ENCODE assay signal across 8 mouse cellular contexts in the genomic region with DNA sequence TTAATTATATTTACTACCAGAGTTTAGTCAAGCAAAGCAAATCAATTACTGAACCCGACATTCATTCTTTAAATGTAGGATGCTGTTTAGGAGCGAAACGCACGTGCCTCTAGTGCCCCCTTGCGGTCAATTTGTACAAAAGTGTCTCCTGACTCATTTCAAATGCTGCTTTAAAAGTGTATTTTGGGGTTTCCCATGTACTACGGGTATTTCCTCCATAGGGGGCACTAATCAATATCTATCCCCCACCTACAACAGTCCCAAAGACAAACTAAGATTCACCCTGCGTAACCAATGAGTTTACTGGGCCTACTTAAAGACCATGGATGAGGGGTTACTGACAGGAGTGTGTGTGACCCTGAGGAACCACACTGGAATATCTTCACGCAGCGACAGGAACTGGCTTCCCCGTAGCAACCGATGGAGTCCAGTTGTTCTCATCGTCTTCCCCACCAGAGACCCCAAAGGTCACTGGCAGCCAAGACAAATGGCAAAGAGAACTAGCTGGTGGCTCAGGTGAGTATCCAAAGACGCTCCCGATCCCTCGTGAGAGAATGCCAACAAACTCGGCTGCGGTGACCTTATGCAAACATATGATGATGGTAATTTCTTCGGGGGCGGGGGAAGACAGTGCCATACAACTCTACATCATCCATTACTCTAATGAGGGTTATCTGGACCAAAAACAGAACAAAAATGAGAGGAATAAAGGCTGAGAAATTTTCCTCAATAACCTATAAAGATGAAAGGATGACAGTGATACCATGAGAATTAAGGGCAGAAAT. TPM values are rescaled to one million over a fixed set of nuclear protein-coding genes. Genes with fewer than 3 reads are reported as not detected.
DNase-seq lines count a peak whose midpoint lies in the region; ATAC-seq and TF ChIP-seq lines count a peak whose summit lies in the region.

No protein-coding gene starts in this region.

- H3K4me3 ChIP-seq in gastrocnemius, adult 2 months, result no peak overlapping the region
- H3K4me3 ChIP-seq in intestine, postnatal 0 days (ENCODE audit: low read depth, low read length), result no peak overlapping the region
- H3K4me3 ChIP-seq in midbrain, embryonic 14.5 days (replicated peaks; ENCODE audit: low read depth, low read length), result no peak overlapping the region
- no peak overlapping the region for H3K4me3 ChIP-seq in spleen, adult 2 months (ENCODE audit: extremely low read depth, insufficient read depth, insufficient read length)

- 51% methylated on average over 19 of the region's 19 CpGs for WGBS in intestine, postnatal 0 days
- WGBS in midbrain, embryonic 14.5 days, result 57% methylated on average over 19 of the region's 19 CpGs
- 61% methylated on average over 19 of the region's 19 CpGs for WGBS in spleen, adult 2 months

- TF ChIP-seq POLR2A in spleen, adult 2 months (IDR thresholded peaks at IDR 0.05; ENCODE audit: low read depth, low read length), result no peak

- H3K9ac ChIP-seq in intestine, postnatal 0 days (ENCODE audit: low read depth, low read length), result no peak overlapping the region
- H3K9ac ChIP-seq in midbrain, embryonic 14.5 days (replicated peaks; ENCODE audit: low read length), result no peak overlapping the region

- peak; percentile 22; the same call in 1 of the 2 replicates for ATAC-seq in intestine, postnatal 0 days
- peak; percentile 67; the same call in 1 of the 2 replicates for ATAC-seq in midbrain, embryonic 14.5 days (ENCODE audit: low FRiP score, low TSS enrichment)

- H3K27me3 ChIP-seq in intestine, postnatal 0 days (replicated peaks; ENCODE audit: control insufficient read depth, insufficient read depth, low read length), result no peaks in the 10 kb centered on the region
- no peaks in the 10 kb centered on the region for H3K27me3 ChIP-seq in midbrain, embryonic 14.5 days (ENCODE audit: control insufficient read depth, insufficient read depth, low read length)
- no peaks in the 10 kb centered on the region for H3K27me3 ChIP-seq in spleen, adult 2 months (ENCODE audit: control insufficient read depth, insufficient read depth, low read length)

- intact Hi-C loops in heart, postnatal 25 days (cut with DNase I), result loop anchor here (1.0 kb wide), 2 partner anchors 334 to 373 kb away; no protein-coding TSS in a partner anchor
- intact Hi-C loops in gastrocnemius, adult 2 months (cut with DNase I), result loop anchor here (2.0 kb wide), 2 partner anchors 334 to 372 kb away; no protein-coding TSS in a partner anchor
- intact Hi-C loops in left cerebral cortex, postnatal 25 days (cut with DNase I), result loop anchor here (2.0 kb wide), 1 partner anchor 372 kb away; no protein-coding TSS in a partner anchor

- peak; percentile 58 for DNase-seq in heart, adult 11 months
- no peak for DNase-seq in heart, postnatal 25 days (ENCODE audit: low spot score)
- DNase-seq in cerebellum, postnatal 10 days, result peak; percentile 89 to 93
- DNase-seq in gastrocnemius, adult 2 months, result peak; percentile 72
- peak; percentile 62 to 73 for DNase-seq in left cerebral cortex, postnatal 25 days (ENCODE audit: low spot score in 2 of 2)
- DNase-seq in midbrain, embryonic 14.5 days, result peak; percentile 95
- peak; percentile 69 to 71 for DNase-seq in spleen, adult 2 months (ENCODE audit: low read depth in 1 of 2, low spot score in 2 of 2)

- H3K4me1 ChIP-seq in intestine, postnatal 0 days (replicated peaks; ENCODE audit: control insufficient read depth, insufficient read depth, low read length), result no peaks in the 10 kb centered on the region
- no peaks in the 10 kb centered on the region for H3K4me1 ChIP-seq in midbrain, embryonic 14.5 days (ENCODE audit: control insufficient read depth, insufficient read depth, low read length)
- H3K4me1 ChIP-seq in spleen, adult 2 months (ENCODE audit: control insufficient read depth, insufficient read depth, insufficient read length), result no peaks in the 10 kb centered on the region

- no peak overlapping the region for H3K27ac ChIP-seq in gastrocnemius, adult 2 months
- no peak overlapping the region for H3K27ac ChIP-seq in intestine, postnatal 0 days (ENCODE audit: low read depth, low read length)
- no peak overlapping the region for H3K27ac ChIP-seq in midbrain, embryonic 14.5 days (replicated peaks; ENCODE audit: low read depth, low read length)
- no peak overlapping the region for H3K27ac ChIP-seq in spleen, adult 2 months (ENCODE audit: insufficient read depth, low read length)

- peak; percentile 91 for TF ChIP-seq CTCF in gastrocnemius, adult 2 months (IDR thresholded peaks at IDR 0.05)
- TF ChIP-seq CTCF in intestine, postnatal 0 days (IDR thresholded peaks at IDR 0.05; ENCODE audit: low read depth), result peak; percentile 97
- peak; percentile 74; the same call in 1 of the 2 replicates for TF ChIP-seq CTCF in spleen, adult 2 months (IDR thresholded peaks at IDR 0.05; ENCODE audit: extremely low read depth, insufficient read depth, insufficient read length, insufficient replicate concordance)

- no peak overlapping the region for H3K4me2 ChIP-seq in intestine, postnatal 0 days (replicated peaks; ENCODE audit: low read depth)
- H3K4me2 ChIP-seq in midbrain, embryonic 14.5 days (ENCODE audit: low read length), result no peak overlapping the region

- no peaks in the 10 kb centered on the region for H3K9me3 ChIP-seq in intestine, postnatal 0 days (ENCODE audit: control insufficient read depth)
- no peaks in the 10 kb centered on the region for H3K9me3 ChIP-seq in midbrain, embryonic 14.5 days (ENCODE audit: control insufficient read depth, low read length)

- H3K36me3 ChIP-seq in intestine, postnatal 0 days (ENCODE audit: control insufficient read depth, insufficient read depth), result 0 out of 2 replicates have a peak, but pooled peaks cover 3% of the 10 kb centered on the region
- no peaks in the 10 kb centered on the region for H3K36me3 ChIP-seq in midbrain, embryonic 14.5 days (ENCODE audit: control insufficient read depth, insufficient read depth, low read length)
- peaks cover 12% of the 10 kb centered on the region for H3K36me3 ChIP-seq in spleen, adult 2 months (ENCODE audit: control insufficient read depth, insufficient read depth, low read length)

RNA-seq across cellular contexts. Expression of a gene that starts 14.4 kb away (rescaled TPM):
- total RNA-seq in heart, postnatal 25 days (2021), result 1 to 10 TPM; 2.2 to 2.3 TPM
- total RNA-seq in gastrocnemius, adult 2 months (2021), result 1 to 10 TPM; 1.1 TPM
- 7.8 and 8.8 TPM in 2 replicates for polyA plus RNA-seq in intestine, postnatal 0 days (2015; fragmentation: Nextera tagmentation; extraction: Ambion mirVana)
- total RNA-seq in left cerebral cortex, postnatal 25 days (2021), result 1 to 10 TPM; 2.5 to 3.2 TPM
- polyA plus RNA-seq in midbrain, embryonic 14.5 days (2014; fragmentation: Nextera tagmentation; extraction: Ambion mirVana), result 1.2 and 1.3 TPM in 2 replicates
- polyA plus RNA-seq in spleen, adult 2 months (2012; rRNA removed), result 16.6 and 21.5 TPM in 2 replicates

RNA-seq across cellular contexts. Expression of a gene that starts 42.0 kb away (rescaled TPM):
- under 1 TPM; 0.31 to 0.42 TPM for total RNA-seq in heart, postnatal 25 days (2021)
- total RNA-seq in gastrocnemius, adult 2 months (2021), result under 1 TPM; 0.39 to 0.56 TPM
- polyA plus RNA-seq in intestine, postnatal 0 days (2015; fragmentation: Nextera tagmentation; extraction: Ambion mirVana), result 0.72 and 1.0 TPM in 2 replicates
- total RNA-seq in left cerebral cortex, postnatal 25 days (2021), result 1 to 10 TPM; 8.9 to 9.4 TPM
- polyA plus RNA-seq in midbrain, embryonic 14.5 days (2014; fragmentation: Nextera tagmentation; extraction: Ambion mirVana), result 1.6 and 1.7 TPM in 2 replicates
- 6.0 and 6.1 TPM in 2 replicates for polyA plus RNA-seq in spleen, adult 2 months (2012; rRNA removed)

Comparison
In these comparisons a context has a peak if more than half of its experiments do, and no peak if none do; other contexts are left out.
1. RNA of a gene that starts 42.0 kb away (total RNA-seq): 8.9 to 9.4 TPM in left cerebral cortex, postnatal 25 days; 0.39 to 0.56 TPM in gastrocnemius, adult 2 months and 0.31 to 0.42 TPM in heart, postnatal 25 days; every median in the first group is over 4 times any median in the second.
2. Peak in every context shown above with its lines, with median percentiles within 50 percentile points of each other: CTCF ChIP-seq.